Mouse (Mus musculus) heart, postnatal 0 days (tissue): ENCODE measurements around the gene 2410004B18Rik.

Source experiments
- CTCF ChIP-seq: IDR thresholded peaks from 2 replicates; pipeline ENCODE4 v1.5.1; 2016; ENCODE audit warnings: antibody characterized with exemption, control low read depth, low read depth
- EP300 ChIP-seq: IDR thresholded peaks from 2 replicates; pipeline ENCODE4 v1.6.1; 2016; ENCODE audit warnings: antibody characterized with exemption, low read depth

- TF ChIP-seq EP300 (no peak), CTCF (no peak)
Measured at GRCm38 (mm10) chr3:145906582-145906981, 31.2 kb upstream of the 2410004B18Rik start.
